Mouse (Mus musculus) ES-E14 (cell line): Measurements from ENCODE around the gene Skap2.

ENCODE experiments used
- CHD2 ChIP-seq: IDR thresholded peaks from 2 replicates; pipeline ENCODE4 v1.6.1; 2014; ENCODE audit warnings: mild to moderate bottlenecking, low read depth, low read length, inconsistent platforms
- HCFC1 ChIP-seq: IDR thresholded peaks from 2 replicates; pipeline ENCODE4 v1.6.1; 2012; ENCODE audit warnings: low read length, inconsistent platforms, borderline replicate concordance; ENCODE audit not compliant: insufficient read depth
- MAFK ChIP-seq: IDR thresholded peaks from 2 replicates; pipeline ENCODE4 v1.6.1; 2014; ENCODE audit warnings: mild to moderate bottlenecking, low read depth, low read length, inconsistent platforms; ENCODE audit not compliant: insufficient read depth
- ZC3H11A ChIP-seq: IDR thresholded peaks from 2 replicates; pipeline ENCODE4 v1.6.1; 2012; ENCODE audit warnings: low read depth, mild to moderate bottlenecking, inconsistent platforms, low read length, borderline replicate concordance
- ZNF384 ChIP-seq: IDR thresholded peaks from 2 replicates; pipeline ENCODE4 v1.6.1; 2012; ENCODE audit warnings: low read depth, low read length, inconsistent platforms

GRCm38 (mm10) chr6:52058120-52058519, 45.8 kb upstream of the Skap2 start:
- TF ChIP-seq ZC3H11A (no peak), ZNF384 (no peak), MAFK (no peak), HCFC1 (no peak), CHD2 (no peak)
